Mouse (Mus musculus): Measurements from ENCODE around the gene Slc35f2. TPM values are rescaled to one million over a fixed set of nuclear protein-coding genes. Genes with fewer than 3 reads are reported as not detected.

Slc35f2 gene
- polyA plus RNA-seq, 1 experiment: not detected

- TF ChIP-seq POLR2A (IDR thresholded peaks at IDR 0.05; ENCODE audit: insufficient read depth, low read depth, low read length): no peak
- Histone ChIP-seq H3K27ac (ENCODE audit: insufficient read depth, low read depth, low read length) (no peak overlapping the region), H3K4me3 (ENCODE audit: insufficient read depth, low read depth, low read length) (no peak overlapping the region), H3K4me1 (ENCODE audit: control insufficient read depth, insufficient read depth, low read length) (no peaks in the 10 kb centered on the region)
- WGBS: 33% methylated on average over 7 of the region's 7 CpGs
Observed at GRCm38 (mm10) chr9:53806496-53807086, 35.3 kb downstream of the Slc35f2 start.

- TF ChIP-seq CTCF (IDR thresholded peaks at IDR 0.05; ENCODE audit: insufficient read depth, low read depth, low read length) (no peak), POLR2A (IDR thresholded peaks at IDR 0.05; ENCODE audit: insufficient read depth, low read depth, low read length) (no peak)
- Histone ChIP-seq H3K27ac (ENCODE audit: insufficient read depth, low read depth, low read length) (no peak overlapping the region), H3K4me3 (ENCODE audit: insufficient read depth, low read depth, low read length) (no peak overlapping the region), H3K4me1 (ENCODE audit: control insufficient read depth, insufficient read depth, low read length) (no peaks in the 10 kb centered on the region)
- WGBS: 94% methylated on average over 6 of the region's 6 CpGs
Observed at GRCm38 (mm10) chr9:53813418-53813817, 42.1 kb downstream of the Slc35f2 start.

GRCm38 (mm10) chr9:53818760-53819159, 47.4 kb downstream of the Slc35f2 start:
- TF ChIP-seq CTCF (IDR thresholded peaks at IDR 0.05; ENCODE audit: insufficient read depth, low read depth, low read length) (no peak), POLR2A (IDR thresholded peaks at IDR 0.05; ENCODE audit: insufficient read depth, low read depth, low read length) (no peak)
- no peak overlapping the region for H3K4me3 ChIP-seq (ENCODE audit: insufficient read depth, low read depth, low read length)
- WGBS: 34% methylated on average over 4 of the region's 4 CpGs
- no peaks in the 10 kb centered on the region for H3K4me1 ChIP-seq (ENCODE audit: control insufficient read depth, insufficient read depth, low read length)
- H3K27ac ChIP-seq (ENCODE audit: insufficient read depth, low read depth, low read length): no peak overlapping the region

GRCm38 (mm10) chr9:53825318-53825717, 54.0 kb downstream of the Slc35f2 start:
- H3K4me1 ChIP-seq (ENCODE audit: control insufficient read depth, insufficient read depth, low read length): no peaks in the 10 kb centered on the region
- no peak overlapping the region for H3K27ac ChIP-seq (ENCODE audit: insufficient read depth, low read depth, low read length)
- WGBS: 4% methylated on average over 9 of the region's 9 CpGs
- TF ChIP-seq POLR2A (IDR thresholded peaks at IDR 0.05; ENCODE audit: insufficient read depth, low read depth, low read length) (no peak), CTCF (IDR thresholded peaks at IDR 0.05; ENCODE audit: insufficient read depth, low read depth, low read length) (0 out of 2 replicates have a peak, but pooled peaks have one; percentile 38)
- H3K4me3 ChIP-seq (ENCODE audit: insufficient read depth, low read depth, low read length): no peak overlapping the region

- TF ChIP-seq POLR2A (IDR thresholded peaks at IDR 0.05; ENCODE audit: insufficient read depth, low read depth, low read length) (no peak), CTCF (IDR thresholded peaks at IDR 0.05; ENCODE audit: insufficient read depth, low read depth, low read length) (no peak)
- WGBS: 14% methylated on average over 14 of the region's 14 CpGs
- no peaks in the 10 kb centered on the region for H3K4me1 ChIP-seq (ENCODE audit: control insufficient read depth, insufficient read depth, low read length)
- H3K4me3 ChIP-seq (ENCODE audit: insufficient read depth, low read depth, low read length): peak overlapping the region; percentile 47
- H3K27ac ChIP-seq (ENCODE audit: insufficient read depth, low read depth, low read length): peak overlapping the region; percentile 85; the same call in 1 of the 2 replicates
Observed at GRCm38 (mm10) chr9:53829081-53829865, 57.9 kb downstream of the Slc35f2 start.

GRCm38 (mm10) chr9:53829866-53830209, 58.5 kb downstream of the Slc35f2 start:
- 6% methylated on average over 2 of the region's 2 CpGs for WGBS
- Histone ChIP-seq H3K4me1 (ENCODE audit: control insufficient read depth, insufficient read depth, low read length) (no peaks in the 10 kb centered on the region), H3K4me3 (ENCODE audit: insufficient read depth, low read depth, low read length) (peak overlapping the region; percentile 47), H3K27ac (ENCODE audit: insufficient read depth, low read depth, low read length) (peak overlapping the region; percentile 85; the same call in 1 of the 2 replicates)
- TF ChIP-seq POLR2A (IDR thresholded peaks at IDR 0.05; ENCODE audit: insufficient read depth, low read depth, low read length) (no peak), CTCF (IDR thresholded peaks at IDR 0.05; ENCODE audit: insufficient read depth, low read depth, low read length) (no peak)

- no peaks in the 10 kb centered on the region for H3K4me1 ChIP-seq (ENCODE audit: control insufficient read depth, insufficient read depth, low read length)
- H3K4me3 ChIP-seq (ENCODE audit: insufficient read depth, low read depth, low read length): no peak overlapping the region
- TF ChIP-seq CTCF (IDR thresholded peaks at IDR 0.05; ENCODE audit: insufficient read depth, low read depth, low read length) (no peak), POLR2A (IDR thresholded peaks at IDR 0.05; ENCODE audit: insufficient read depth, low read depth, low read length) (no peak)
- WGBS: 79% methylated on average over 3 of the region's 3 CpGs
- H3K27ac ChIP-seq (ENCODE audit: insufficient read depth, low read depth, low read length): no peak overlapping the region
Observed at GRCm38 (mm10) chr9:53835039-53835438, 63.7 kb downstream of the Slc35f2 start.

GRCm38 (mm10) chr9:53835976-53836375, 64.6 kb downstream of the Slc35f2 start:
- Histone ChIP-seq H3K4me3 (ENCODE audit: insufficient read depth, low read depth, low read length) (no peak overlapping the region), H3K27ac (ENCODE audit: insufficient read depth, low read depth, low read length) (no peak overlapping the region), H3K4me1 (ENCODE audit: control insufficient read depth, insufficient read depth, low read length) (no peaks in the 10 kb centered on the region)
- 84% methylated on average over 4 of the region's 4 CpGs for WGBS
- TF ChIP-seq CTCF (IDR thresholded peaks at IDR 0.05; ENCODE audit: insufficient read depth, low read depth, low read length): no peak
- TF ChIP-seq POLR2A (IDR thresholded peaks at IDR 0.05; ENCODE audit: insufficient read depth, low read depth, low read length): no peak

GRCm38 (mm10) chr9:53838816-53839215, 67.5 kb downstream of the Slc35f2 start:
- Histone ChIP-seq H3K4me1 (ENCODE audit: control insufficient read depth, insufficient read depth, low read length) (no peaks in the 10 kb centered on the region), H3K27ac (ENCODE audit: insufficient read depth, low read depth, low read length) (no peak overlapping the region), H3K4me3 (ENCODE audit: insufficient read depth, low read depth, low read length) (no peak overlapping the region)
- 75% methylated on average over 8 of the region's 8 CpGs for WGBS
- TF ChIP-seq CTCF (IDR thresholded peaks at IDR 0.05; ENCODE audit: insufficient read depth, low read depth, low read length) (no peak), POLR2A (IDR thresholded peaks at IDR 0.05; ENCODE audit: insufficient read depth, low read depth, low read length) (no peak)
